Mouse (Mus musculus): ENCODE results near the gene Klk14.

The Klk14 gene

DNA sequence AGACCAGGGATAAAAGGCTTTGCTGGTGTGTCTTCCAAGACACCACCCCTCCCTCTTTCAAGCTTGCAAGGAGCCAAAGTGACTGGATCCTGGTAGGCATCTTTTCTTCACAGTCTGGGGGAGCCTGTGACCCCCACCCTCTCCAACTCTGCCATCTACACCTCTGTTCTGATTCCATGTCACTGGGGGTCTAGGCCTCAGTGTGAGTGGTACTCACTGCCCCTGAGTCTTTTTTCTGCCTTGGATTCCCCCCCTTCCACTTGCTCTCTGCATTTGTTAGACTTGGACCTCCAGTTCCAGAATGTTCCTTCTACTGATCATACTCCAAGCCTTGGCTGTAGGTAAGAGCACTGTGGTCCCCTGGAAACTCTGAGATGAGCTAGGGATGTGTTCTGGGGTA is at the start of gene Klk14:
Gene Klk14, plus strand, starts transcription at position 301 of the 400 bp plus-strand sequence.
- DNase-seq (ENCODE audit: inconsistent age in 2 of 2, low spot score in 1 of 2) = no peak

GRCm38 (mm10) chr7:43642587-43642986 is 47.6 kb upstream of the Klk14 start:
- DNase-seq (ENCODE audit: inconsistent age in 2 of 2, low spot score in 1 of 2) = peak; percentile 67 to 92

DNA sequence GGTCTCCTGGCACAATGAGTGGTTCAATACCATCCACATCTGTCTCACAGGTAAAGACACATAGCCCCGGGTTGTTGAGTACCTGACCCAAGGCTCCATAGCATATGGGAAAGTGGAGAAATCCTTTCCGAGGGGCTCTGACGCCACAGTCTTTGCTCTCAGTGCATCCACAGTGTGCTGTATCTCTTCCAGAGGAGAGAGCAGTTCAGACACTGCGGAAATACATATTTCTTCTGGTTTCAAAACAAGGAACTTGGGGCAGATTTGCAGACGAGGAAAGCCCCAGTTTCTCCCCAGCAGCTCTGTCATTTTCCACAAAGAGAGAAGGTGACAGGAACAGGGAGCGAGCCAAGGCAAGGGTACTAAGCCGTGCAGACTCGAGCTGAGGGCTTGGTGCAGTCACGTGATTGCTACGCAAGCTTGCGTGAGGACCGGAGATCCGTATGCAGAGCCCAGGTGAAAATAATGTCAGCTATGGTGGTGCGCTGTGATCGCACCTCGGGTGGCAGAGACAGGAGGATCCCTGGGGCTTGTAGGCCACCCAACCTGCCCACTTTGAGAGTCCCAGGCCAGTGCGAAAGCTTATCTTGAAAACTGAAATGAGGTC is 47.1 kb upstream of the Klk14 start:
- no peak for DNase-seq (ENCODE audit: inconsistent age in 2 of 2, low spot score in 1 of 2)

DNA sequence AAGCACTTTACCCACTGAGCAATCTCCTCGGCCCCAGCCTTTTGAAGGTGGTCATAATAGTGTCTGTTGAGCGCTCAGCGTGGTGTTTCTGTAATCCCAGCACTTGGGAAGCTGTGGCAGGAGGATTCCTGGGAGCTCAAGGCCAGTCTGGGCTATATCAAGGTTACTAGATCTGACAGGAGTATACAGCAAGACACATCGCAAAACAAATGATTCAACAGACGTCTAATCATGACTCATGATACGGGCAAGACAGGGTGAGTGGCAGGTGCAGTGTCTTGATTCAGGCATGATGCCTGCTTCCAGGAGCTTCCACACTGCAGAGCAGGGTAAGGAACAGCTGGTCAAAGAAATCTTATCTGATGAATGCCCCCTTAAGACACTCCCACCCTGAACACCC is 37.5 kb upstream of the Klk14 start:
- DNase-seq (ENCODE audit: inconsistent age in 2 of 2, low spot score in 1 of 2) = peak; percentile 38 to 71

GRCm38 (mm10) chr7:43654519-43654918 is 35.7 kb upstream of the Klk14 start:
- no peak for DNase-seq (ENCODE audit: inconsistent age in 2 of 2, low spot score in 1 of 2)

DNA sequence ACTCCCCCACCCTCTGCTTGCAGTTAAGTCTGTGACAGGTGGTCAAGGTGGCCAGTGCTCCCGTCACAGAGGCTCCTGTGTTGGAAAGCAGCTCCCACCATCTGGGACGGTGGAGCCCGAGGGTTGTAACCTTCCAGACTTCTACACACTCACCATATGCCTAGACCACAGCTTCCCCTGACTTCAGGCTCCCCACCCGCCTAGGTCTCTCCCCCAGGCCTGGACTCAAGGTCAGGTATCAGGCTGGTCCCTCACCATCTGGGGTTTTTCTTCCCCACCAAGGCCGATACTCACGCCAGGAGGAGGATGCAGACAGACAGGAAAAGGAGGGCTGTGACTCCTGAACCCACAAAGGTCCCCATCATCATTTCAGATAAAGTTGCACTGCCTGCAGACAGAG is 34.0 kb upstream of the Klk14 start:
- no peak for DNase-seq (ENCODE audit: inconsistent age in 2 of 2, low spot score in 1 of 2)

GRCm38 (mm10) chr7:43660002-43660401 is 30.2 kb upstream of the Klk14 start, which contains the start of gene Siglece:
TSS of gene Siglece (minus strand) at chr7:43660161.
- no peak for DNase-seq (ENCODE audit: inconsistent age in 2 of 2, low spot score in 1 of 2)

DNA sequence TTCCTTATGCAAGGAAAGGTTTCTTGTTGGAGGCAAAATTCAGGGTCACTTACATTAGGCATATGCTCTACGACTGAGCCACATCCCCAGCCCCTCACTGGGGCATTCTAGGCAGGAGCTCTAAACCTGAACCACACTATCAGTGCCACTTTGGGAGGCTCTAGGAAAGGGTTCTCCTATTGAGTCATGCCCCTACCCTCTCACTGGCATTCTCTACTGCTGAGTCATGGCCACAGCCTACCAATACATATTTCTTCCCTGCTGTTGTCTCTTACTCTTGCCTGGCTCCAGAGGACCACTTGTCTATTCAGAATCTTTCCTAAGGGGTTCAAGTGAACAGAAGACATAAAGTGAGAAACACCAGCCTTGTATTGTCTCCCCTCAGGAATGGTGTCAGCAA is 27.4 kb upstream of the Klk14 start:
- DNase-seq (ENCODE audit: inconsistent age in 2 of 2, low spot score in 1 of 2) = peak; percentile 71 to 83

DNA sequence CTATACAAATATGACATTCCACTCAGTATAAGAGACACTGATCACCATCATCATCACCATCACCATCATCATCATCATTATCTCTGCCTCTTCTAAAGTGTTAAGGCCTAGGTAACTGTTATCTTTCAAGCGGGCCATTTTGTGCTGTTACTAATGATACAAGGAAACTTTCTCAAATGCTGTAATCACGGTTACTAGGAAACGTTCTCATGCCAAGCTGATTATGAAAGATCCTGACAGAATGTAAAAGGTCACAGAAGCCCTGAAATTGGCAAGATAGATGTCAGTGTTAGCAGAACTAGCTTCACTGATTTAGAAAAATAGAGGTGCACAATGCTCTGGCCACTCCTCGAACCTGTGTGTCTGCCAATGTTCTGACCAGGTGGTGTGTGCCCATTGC is 23.0 kb upstream of the Klk14 start:
- DNase-seq (ENCODE audit: inconsistent age in 2 of 2, low spot score in 1 of 2) = peak in 1 of 2 experiments; percentile 80

DNA sequence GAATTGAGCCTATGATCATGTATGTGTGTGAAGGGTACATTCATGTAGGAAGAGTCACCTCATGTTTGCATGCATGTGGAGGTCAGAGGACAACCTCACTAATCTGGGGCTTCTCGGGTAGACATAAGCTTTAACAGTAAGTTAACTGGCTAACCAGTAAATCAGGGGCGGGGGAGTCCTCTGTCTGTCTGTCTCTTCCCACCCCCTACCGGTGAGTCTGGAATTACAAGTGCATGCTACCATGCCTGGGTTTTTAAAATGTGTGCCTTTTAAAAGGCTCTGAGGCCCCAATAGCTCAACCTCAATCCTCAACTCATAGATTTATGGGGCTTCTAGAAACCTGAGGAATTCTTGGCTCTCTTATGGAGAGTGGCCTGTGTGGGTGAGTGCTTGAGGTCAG is 21.6 kb upstream of the Klk14 start:
- DNase-seq (ENCODE audit: inconsistent age in 2 of 2, low spot score in 1 of 2) = peak in 1 of 2 experiments; percentile 63

DNA sequence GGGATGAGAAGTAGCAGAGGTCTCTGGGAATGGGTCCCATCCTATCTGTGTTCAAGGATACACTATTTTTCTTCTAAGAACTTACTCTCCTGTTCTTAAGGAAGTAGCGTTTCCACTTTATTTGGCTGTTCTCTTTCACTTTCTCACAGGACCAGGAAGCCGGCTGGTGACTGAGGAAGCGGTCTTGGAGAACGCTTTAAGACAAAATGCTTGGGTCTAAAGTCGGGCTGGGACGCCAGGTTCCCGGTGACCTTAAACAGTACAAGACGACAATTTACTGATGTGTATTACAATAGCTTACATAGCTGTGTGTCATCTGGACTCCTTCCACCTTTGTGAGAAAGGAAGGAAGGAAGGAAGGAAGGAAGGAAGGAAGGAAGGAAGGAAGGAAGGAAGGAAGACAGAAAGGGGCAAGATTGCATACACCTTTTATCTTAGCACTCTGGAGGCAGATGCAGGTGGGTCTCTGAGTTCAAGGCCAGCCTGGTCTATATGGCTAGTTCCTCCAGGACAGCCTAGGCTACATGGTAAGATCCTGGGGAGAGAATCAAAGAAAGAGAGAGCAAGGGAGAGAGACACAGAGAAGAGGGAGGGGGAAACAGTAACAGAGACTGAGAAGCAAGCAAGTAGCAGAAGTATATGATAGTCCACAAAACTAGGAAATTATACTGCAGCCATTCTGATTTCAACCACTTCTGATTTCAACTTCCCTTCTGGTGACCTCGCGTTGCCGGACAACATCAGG is 19.0 kb upstream of the Klk14 start:
- peak; percentile 40 to 60 for DNase-seq (ENCODE audit: inconsistent age in 2 of 2, low spot score in 1 of 2)

- peak; percentile 94 to 97 for DNase-seq (ENCODE audit: inconsistent age in 2 of 2, low spot score in 1 of 2)
Observed at GRCm38 (mm10) chr7:43671809-43672580, 18.2 kb upstream of the Klk14 start, which contains the start of gene Ctu1. TSS of gene Ctu1 (plus strand) at chr7:43672016.

- peak; percentile 30 to 70 for DNase-seq (ENCODE audit: inconsistent age in 2 of 2, low spot score in 1 of 2)
Observed at GRCm38 (mm10) chr7:43672581-43673260, 17.5 kb upstream of the Klk14 start.

GRCm38 (mm10) chr7:43675091-43675490 is 15.1 kb upstream of the Klk14 start:
- DNase-seq (ENCODE audit: inconsistent age in 2 of 2, low spot score in 1 of 2) = peak in 1 of 2 experiments; percentile 21

GRCm38 (mm10) chr7:43678517-43678916 is 11.7 kb upstream of the Klk14 start:
- peak; percentile 49 to 80 for DNase-seq (ENCODE audit: inconsistent age in 2 of 2, low spot score in 1 of 2)

- peak; percentile 49 to 83 for DNase-seq (ENCODE audit: inconsistent age in 2 of 2, low spot score in 1 of 2)
Observed at GRCm38 (mm10) chr7:43680960-43681359, 9.3 kb upstream of the Klk14 start.

- peak in 1 of 2 experiments; percentile 25 for DNase-seq (ENCODE audit: inconsistent age in 2 of 2, low spot score in 1 of 2)
Observed at GRCm38 (mm10) chr7:43682511-43682910, 7.7 kb upstream of the Klk14 start.

DNA sequence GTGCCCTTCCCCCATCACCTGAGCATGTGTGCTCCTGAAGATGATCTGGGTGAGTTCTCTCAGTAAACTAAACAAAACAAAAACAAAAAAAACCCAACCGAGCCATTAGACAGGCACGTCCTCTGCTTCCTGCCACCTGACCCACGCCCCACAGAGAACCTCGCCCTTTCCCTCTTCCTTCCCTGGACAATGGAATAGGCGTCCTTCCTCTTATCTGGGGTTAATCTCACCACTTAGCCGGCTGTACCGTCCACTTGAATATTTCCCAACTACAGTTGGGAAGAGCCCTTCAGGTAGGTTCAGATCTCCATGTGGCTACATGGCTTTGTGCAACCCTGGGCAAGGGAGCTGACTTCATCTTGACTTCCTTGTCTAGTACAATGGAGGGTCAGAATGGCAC is 5.1 kb upstream of the Klk14 start:
- DNase-seq (ENCODE audit: inconsistent age in 2 of 2, low spot score in 1 of 2) = no peak

GRCm38 (mm10) chr7:43710031-43710430 is 19.8 kb downstream of the Klk14 start:
- DNase-seq (ENCODE audit: inconsistent age in 2 of 2, low spot score in 1 of 2) = no peak

GRCm38 (mm10) chr7:43712267-43712666 is 22.0 kb downstream of the Klk14 start, which contains the start of gene Klk13:
TSS of gene Klk13 (plus strand) at chr7:43712567.
- DNase-seq (ENCODE audit: inconsistent age in 2 of 2, low spot score in 1 of 2) = no peak

DNA sequence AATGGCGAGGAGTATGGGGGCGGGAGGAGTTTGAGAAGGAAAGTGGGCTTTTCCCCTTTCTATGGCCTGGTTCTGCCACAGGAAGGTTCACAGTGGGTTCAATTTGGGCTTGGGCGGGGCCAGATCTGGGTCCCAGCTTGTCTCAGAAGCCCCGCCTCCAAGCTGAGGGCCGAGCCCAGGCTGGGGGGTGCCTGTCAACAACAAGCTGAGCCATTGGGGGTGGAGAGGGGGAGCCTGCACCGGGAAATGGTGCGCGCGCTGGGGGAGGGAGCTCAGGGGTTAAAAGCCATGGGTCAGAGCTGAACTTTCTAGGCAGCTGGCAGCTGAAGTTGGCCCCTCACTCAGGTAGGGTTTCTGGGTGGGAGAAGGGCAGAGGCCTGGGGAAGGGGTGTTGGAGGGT is 22.7 kb downstream of the Klk14 start:
- DNase-seq (ENCODE audit: inconsistent age in 2 of 2, low spot score in 1 of 2) = no peak

Measured in adrenal gland, adult (tissue).